Mouse (Mus musculus) T-helper 1 cell (primary cell): ENCODE results near the gene Nrip2.
"Not testable (repeated sequence)": the region's sequence is repeated elsewhere in the genome, so short reads cannot be mapped to it uniquely, and the experiment has no call there.

ENCODE experiments used
- in situ Hi-C: fragments of 300-600 bp; cut with MboI, MseI; formaldehyde crosslinking; loops from one replicate; pipeline ENCODE4 v1.15.1; 2025; ENCODE audit warnings: high pct_unique_total_duplicates

Gene Nrip2

GRCm38 (mm10) chr6:128398996-128399395 lies at the start of gene Nrip2:
Gene Nrip2, plus strand, starts transcription at chr6:128399296.
- in situ Hi-C loops: no loop called here

- in situ Hi-C loops: loop anchor here (5.0 to 10.0 kb wide), 2 partner anchors 493 to 1205 kb away; no protein-coding TSS in a partner anchor
Measured at GRCm38 (mm10) chr6:128349711-128350110, 49.4 kb upstream of the Nrip2 start.

DNA sequence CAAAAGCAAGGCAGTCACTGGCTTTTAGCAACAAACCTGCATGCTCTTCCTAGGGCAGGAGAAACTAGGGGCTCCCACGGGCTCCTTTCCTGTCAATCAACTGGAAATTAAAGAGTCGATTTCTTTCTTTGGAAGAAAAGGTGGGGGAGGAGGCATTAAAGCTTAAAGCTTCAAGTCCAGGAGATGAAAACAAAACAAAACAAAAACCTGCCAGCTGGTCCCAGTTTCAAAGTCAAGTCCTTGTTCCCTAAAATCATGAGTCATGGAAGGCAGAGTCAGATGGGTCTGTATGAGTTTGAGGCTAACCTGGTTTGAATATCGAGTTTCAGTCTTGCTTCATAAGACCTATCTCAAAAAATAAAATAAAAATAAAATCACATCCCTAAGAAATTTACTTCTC lies 45.0 kb upstream of the Nrip2 start:
- in situ Hi-C loops: loop anchor here (5.0 to 10.0 kb wide), 2 partner anchors 488 to 1209 kb away; no protein-coding TSS in a partner anchor

DNA sequence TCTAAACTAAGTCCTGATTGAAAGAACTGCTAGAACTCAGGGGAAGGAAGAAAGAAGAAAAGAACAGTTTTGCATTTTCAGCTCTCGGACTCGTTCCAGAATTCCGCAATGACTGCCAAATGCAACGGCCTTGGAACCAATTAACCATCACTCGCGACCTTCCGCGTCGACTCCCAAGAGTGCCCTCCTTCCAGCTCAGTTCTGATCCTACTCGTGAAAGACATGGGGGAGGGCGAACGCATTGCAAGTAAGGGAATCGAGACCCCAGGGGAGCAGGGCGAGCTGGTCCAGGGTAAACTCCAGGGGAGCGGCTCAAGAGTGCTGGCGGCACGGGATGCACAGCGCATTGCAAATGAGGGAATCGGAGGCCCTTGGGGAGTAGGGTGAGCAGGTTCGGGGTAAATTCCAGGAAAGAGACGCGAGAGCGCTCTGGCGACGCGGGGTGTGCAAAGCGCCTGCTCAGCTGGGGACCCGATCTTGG lies 43.9 kb upstream of the Nrip2 start:
- in situ Hi-C loops: loop anchor here (5.0 to 10.0 kb wide), 2 partner anchors 38 to 1210 kb away; no protein-coding TSS in a partner anchor

DNA sequence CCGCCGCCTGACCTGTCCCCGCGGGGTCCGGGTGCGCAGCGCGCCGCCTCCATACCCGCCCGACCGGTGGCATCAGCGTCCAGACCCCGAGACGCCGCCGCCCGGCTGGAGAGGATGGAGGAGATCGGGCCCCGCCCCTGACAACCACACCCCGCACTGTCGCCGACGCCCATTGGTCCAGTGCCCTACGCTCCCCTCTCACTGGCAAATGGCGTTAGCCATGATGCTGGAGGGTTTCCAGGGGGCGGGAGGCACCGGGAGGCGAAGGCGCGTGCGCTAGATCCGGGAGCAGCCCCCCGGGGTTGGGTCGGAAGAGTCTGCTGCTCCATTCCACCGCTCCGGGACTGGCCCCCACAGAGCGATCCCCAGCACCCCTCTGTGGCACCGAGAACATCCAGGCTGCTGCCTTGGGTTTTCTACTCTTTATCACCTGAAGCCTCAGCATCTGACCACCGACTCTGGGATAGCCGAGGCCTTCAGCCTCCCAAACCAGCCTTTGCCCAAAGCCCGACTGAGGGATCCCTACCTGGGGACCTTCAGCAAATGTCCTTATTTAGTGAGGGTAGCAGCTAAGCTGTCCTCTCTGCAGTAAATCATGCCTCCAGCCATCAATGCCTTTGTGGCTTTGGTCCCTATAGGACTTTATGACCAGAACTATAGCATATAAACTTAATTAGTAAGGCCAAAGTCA lies 43.2 kb upstream of the Nrip2 start, which contains the start of gene Tulp3:
Gene Tulp3 (minus strand): TSS at position 126 of the 691 bp plus-strand sequence.
- in situ Hi-C loops: loop anchor here (5.0 to 10.0 kb wide), 2 partner anchors 39 to 1211 kb away; no protein-coding TSS in a partner anchor

GRCm38 (mm10) chr6:128358999-128359398 lies 40.1 kb upstream of the Nrip2 start:
- in situ Hi-C loops: loop anchor here (5.0 to 10.0 kb wide), 2 partner anchors 42 to 1214 kb away; no protein-coding TSS in a partner anchor

GRCm38 (mm10) chr6:128361901-128362300 lies 37.2 kb upstream of the Nrip2 start:
- in situ Hi-C loops: no loop called here

DNA sequence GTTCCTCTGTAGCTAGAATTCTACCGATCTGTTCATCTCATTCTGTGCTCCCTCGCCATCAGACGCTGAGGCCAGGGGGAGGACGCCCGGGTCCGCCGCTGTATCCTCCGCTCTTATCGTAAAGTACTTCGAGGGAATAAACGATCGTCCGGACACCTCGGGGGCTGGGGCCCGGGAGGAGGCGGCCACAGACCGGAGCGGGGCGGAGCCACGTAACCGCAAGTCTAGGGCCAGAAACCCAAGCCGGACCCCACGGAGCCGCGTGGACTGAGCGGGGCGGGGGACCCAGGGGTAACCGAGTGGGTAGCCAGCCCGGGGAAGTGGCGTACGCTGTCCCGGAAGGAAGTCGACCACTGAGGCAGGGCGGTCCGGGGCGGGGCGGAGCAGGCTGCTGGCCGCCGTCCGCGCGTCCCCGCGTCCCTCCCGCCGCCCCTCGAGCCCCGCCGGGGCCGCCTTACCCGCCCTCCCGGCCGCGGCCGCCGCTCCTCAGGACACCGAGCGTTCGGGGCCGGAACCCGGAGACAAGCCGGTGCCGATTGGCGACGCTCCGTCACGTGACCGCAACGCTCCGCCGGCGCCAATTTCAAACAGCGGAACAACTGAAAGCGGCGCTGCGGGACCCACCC lies 36.6 kb upstream of the Nrip2 start, which contains the start of the genes Rhno1 and Foxm1:
Gene Rhno1 (minus strand): TSS at position 531 of the 626 bp plus-strand sequence.
Gene Foxm1 (plus strand): TSS at position 587 of the 626 bp plus-strand sequence.
- in situ Hi-C loops: no loop called here

DNA sequence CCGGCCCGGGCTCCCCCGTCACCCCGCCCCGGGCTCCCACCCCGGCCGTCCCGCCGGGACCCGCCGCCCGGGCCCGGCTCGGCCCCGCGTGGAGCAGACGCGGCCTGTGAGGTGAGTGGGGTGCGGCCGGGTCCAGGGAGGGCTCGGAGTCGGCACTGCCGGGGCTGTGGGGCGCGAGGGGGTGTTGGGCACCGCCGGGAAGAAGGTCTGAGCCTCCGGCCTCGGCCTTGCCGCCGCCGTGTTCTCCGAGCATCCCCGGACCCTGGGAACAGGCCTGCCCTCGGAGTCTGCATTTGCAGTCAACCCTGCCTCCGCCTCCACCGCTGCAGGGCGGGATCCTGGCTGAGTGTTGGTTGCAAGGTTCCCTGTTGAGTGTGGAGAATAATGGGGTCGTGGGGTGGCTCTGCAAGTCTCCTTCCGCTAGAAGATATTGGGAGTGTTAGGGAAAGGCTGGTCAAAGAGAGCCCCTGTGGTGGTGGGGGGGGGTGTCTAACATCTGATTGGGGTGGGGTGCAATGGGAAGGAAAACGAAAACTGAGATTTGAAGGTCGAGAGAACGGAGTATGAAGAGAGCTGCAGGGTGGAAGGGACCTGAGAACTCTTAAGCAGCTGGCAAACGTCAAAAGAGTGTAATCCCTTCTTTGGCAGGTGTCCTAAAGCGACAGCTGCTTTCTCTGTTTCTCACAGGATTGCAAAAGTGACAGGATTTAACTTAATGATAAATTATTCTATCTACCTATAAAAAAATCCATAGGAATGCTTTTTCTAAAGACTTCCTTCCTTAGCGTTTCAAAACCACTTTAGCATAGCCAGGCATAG lies 35.9 kb upstream of the Nrip2 start:
- in situ Hi-C loops: no loop called here

GRCm38 (mm10) chr6:128364721-128365120 lies 34.4 kb upstream of the Nrip2 start:
- in situ Hi-C loops: no loop called here

- in situ Hi-C loops: no loop called here
Measured at GRCm38 (mm10) chr6:128366466-128366865, 32.6 kb upstream of the Nrip2 start.

- in situ Hi-C loops: loop anchor here (10.0 kb wide), 1 partner anchor 1095 kb away; no protein-coding TSS in a partner anchor
Measured at GRCm38 (mm10) chr6:128370040-128370439, 29.1 kb upstream of the Nrip2 start.

DNA sequence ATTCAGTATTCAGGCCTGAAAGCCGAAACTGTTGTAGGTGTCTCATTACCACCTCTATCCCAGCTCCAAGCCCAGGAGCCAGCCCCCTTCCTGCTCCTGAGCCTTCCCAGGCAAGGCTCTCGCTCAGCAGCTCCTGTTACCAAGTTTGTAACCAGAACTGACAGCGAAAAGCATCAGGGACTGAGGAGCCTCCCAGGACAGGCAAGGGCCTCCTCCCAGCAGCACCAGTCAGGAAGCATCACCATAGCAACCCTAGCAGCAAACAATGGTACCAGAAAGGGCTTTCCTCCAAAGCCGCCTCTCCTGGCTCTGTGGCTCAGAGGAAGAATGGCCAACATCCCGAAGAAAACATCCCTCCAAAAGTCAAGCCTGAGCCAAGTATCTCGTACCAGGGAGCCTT lies 23.9 kb upstream of the Nrip2 start, which contains the start of the genes Tex52 and Gm44596:
Gene Tex52 (plus strand): TSS at position 265 of the 400 bp plus-strand sequence.
Gene Gm44596 (plus strand): TSS at position 312 of the 400 bp plus-strand sequence.
- in situ Hi-C loops: loop anchor here (10.0 kb wide), 1 partner anchor 1100 kb away; no protein-coding TSS in a partner anchor

GRCm38 (mm10) chr6:128376371-128377085 lies 22.6 kb upstream of the Nrip2 start:
- in situ Hi-C loops: loop anchor here (10.0 kb wide), 1 partner anchor 1102 kb away; no protein-coding TSS in a partner anchor

GRCm38 (mm10) chr6:128379636-128380035 lies 19.5 kb upstream of the Nrip2 start:
- in situ Hi-C loops: loop anchor here (10.0 kb wide), 1 partner anchor 1105 kb away; no protein-coding TSS in a partner anchor

DNA sequence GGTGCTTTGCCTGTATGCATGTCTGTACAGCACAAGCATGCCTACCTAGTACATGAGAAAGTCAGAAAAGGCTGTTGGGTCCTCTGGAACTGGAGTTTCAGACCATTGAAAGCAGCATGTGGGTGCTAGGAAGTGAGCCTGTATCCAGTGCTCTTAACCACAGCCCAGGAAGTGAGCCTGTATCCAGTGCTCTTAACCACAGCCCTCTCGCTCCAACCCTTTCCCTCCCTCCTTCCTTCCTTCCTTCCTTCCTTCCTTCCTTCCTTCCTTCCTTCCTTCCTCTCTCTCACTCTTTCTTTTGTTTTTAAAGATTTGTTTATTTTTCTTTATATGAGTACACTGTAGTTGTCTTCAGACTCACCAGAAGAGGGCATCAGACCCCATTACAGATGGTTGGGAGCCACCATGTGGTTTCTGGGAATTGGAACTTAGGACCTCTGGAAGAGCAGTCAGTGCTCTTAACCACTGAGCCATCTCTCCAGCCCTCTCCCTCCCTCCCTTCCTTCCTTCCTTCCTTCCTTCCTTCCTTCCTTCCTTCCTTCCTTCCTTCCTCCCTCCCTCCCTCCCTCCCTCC lies 18.4 kb upstream of the Nrip2 start:
- in situ Hi-C loops: not testable (repeated sequence)

GRCm38 (mm10) chr6:128381254-128381653 lies 17.8 kb upstream of the Nrip2 start:
- in situ Hi-C loops: no loop called here

DNA sequence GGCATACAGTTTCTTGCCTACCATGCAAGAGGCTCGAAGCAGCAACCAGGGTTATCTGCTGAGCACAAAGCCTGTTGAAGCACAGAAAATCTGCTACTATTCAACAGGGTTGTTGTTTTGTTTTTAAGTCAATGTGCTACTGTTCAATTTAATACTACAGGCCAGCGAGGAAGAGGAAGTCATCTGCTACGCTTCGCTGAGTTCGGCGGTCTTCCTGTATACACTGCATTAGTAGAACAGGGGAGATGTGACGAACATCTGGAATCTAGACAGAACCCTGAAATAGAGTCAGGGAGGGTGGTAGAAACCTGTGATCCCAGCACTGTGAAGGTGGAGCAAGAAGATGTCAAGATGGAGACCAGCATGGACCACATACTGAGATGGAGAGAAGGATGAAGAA lies 15.3 kb upstream of the Nrip2 start:
- in situ Hi-C loops: no loop called here

DNA sequence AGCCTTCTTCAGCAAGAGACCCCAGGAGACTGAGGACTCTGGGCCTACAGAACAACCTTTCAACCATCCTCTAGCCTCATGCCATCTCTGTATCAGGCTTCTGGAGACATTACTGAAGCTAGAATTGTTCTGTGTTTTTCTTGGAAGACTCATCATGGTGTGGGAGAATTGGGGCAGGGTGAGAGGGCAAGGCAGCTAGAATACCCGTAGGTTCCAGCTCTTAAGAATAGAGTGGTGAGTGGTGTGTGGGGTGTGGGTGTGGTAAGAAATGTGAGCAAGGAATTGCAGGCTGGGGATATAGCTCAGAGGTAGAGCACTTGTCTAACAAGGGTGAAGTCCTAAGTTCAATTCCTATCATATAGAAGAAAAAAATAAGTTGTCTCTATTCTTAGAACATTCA lies 14.1 kb upstream of the Nrip2 start:
- in situ Hi-C loops: no loop called here

DNA sequence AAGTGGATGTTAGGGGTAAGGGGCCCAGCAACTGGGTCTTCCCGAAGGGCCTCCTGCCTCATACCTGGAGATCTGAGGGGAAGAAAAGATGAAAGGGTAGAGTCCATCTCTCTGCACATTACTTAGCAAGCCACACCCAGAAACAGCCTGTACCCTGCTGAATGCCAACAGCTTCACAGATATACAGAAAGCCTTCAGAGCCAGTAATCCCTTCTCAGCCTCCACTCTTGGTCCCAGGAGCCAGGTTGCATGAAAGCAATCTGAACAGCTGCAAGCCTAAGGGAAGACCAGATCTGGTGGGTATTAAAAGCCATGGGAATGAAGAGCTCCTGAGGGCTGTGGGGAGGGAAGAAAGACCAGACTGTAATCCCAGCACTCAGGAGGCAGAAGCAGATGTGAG lies 9.9 kb upstream of the Nrip2 start:
- in situ Hi-C loops: no loop called here
